Mouse (Mus musculus) MEL (cell line): ENCODE measurements around the gene Podxl.

Experiments
- CTCF ChIP-seq, 3 experiments: IDR thresholded peaks in 2 of 3; conservative IDR thresholded peaks in 1 of 3; 2 replicates each; pipeline ENCODE4 v1.5.1; 2011 to 2012; ENCODE audit warnings: low read length in 3 of 3, low read depth in 2 of 3, mild to moderate bottlenecking in 2 of 3, improper control_type of control experiment in 1 of 3, inconsistent platforms in 1 of 3, mixed read lengths in 1 of 3, moderate library complexity in 1 of 3; ENCODE audit not compliant: control insufficient read depth in 1 of 3, insufficient read depth in 1 of 3, poor library complexity in 1 of 3, severe bottlenecking in 1 of 3
- EP300 ChIP-seq, 2 experiments: IDR thresholded peaks; 2 replicates each; pipeline ENCODE4 v1.6.1; 2011; ENCODE audit warnings: improper control_type of control experiment in 2 of 2, low read length in 2 of 2, low read depth in 1 of 2, mild to moderate bottlenecking in 1 of 2
- GABPA ChIP-seq: IDR thresholded peaks from 2 replicates; pipeline ENCODE4 v1.6.1; 2012; ENCODE audit warnings: low read depth, mild to moderate bottlenecking, inconsistent platforms, low read length, improper control_type of control experiment, moderate library complexity
- MXI1 ChIP-seq: IDR thresholded peaks from 2 replicates; pipeline ENCODE4 v1.6.1; 2011; ENCODE audit warnings: mild to moderate bottlenecking, low read depth, low read length, improper control_type of control experiment
- NELFE ChIP-seq: IDR thresholded peaks from 2 replicates; pipeline ENCODE4 v1.6.1; 2011; ENCODE audit warnings: low read depth, low read length, improper control_type of control experiment
- NRF1 ChIP-seq: IDR thresholded peaks from 2 replicates; pipeline ENCODE4 v1.6.1; 2014; ENCODE audit warnings: low read depth, mild to moderate bottlenecking, inconsistent platforms, low read length, improper control_type of control experiment, moderate library complexity; ENCODE audit not compliant: poor library complexity, insufficient read depth, severe bottlenecking
- POLR2A ChIP-seq, 2 experiments: IDR thresholded peaks; 2 replicates each; pipeline ENCODE4 v1.6.1; 2011 to 2012; ENCODE audit warnings: low read length in 2 of 2, mild to moderate bottlenecking in 2 of 2, control low read depth in 1 of 2, improper control_type of control experiment in 1 of 2, low read depth in 1 of 2, moderate library complexity in 1 of 2; ENCODE audit not compliant: control insufficient read depth in 1 of 2, insufficient read depth in 1 of 2, poor library complexity in 1 of 2
- RCOR1 ChIP-seq: IDR thresholded peaks from 2 replicates; pipeline ENCODE4 v1.6.1; 2012; ENCODE audit warnings: low read depth, mild to moderate bottlenecking, inconsistent platforms, low read length, improper control_type of control experiment
- UBTF ChIP-seq: IDR thresholded peaks from 2 replicates; pipeline ENCODE4 v1.6.1; 2012; ENCODE audit warnings: low read depth, mild to moderate bottlenecking, inconsistent platforms, low read length, improper control_type of control experiment, moderate library complexity, borderline replicate concordance; ENCODE audit not compliant: insufficient read depth

DNA sequence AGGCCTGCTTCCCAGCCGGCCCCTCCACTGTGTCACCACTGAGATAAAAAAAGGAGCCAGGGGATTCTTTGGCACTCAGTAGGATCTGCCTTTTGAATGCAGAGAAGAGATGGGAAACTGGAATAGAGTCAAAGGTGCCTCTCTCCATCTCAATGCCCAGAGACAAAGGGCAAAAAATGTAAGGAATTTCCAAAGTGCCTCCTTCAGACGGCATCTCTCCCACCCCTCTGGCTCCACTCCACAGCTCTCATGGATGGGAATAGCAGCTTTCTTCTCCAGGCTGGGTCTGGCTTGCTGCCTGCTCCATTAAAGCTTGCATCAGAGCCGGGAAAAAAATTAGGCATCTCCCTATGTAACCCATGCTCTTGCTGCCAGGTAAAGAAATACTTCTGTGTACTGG is 37.4 kb upstream of the Podxl start:
- TF ChIP-seq CTCF (IDR thresholded peaks at IDR 0.05 in 2 of 3, conservative IDR thresholded peaks at IDR 0.05 in 1 of 3; ENCODE audit: control insufficient read depth in 1 of 3, insufficient read depth in 1 of 3, low read depth in 2 of 3, low read length in 3 of 3, poor library complexity in 1 of 3, severe bottlenecking in 1 of 3) (no peak), RCOR1 (no peak), MXI1 (no peak), UBTF (no peak), NELFE (no peak), GABPA (no peak), EP300 (IDR thresholded peaks at IDR 0.05; ENCODE audit: low read depth in 1 of 2, low read length in 2 of 2) (no peak), POLR2A (IDR thresholded peaks at IDR 0.05; ENCODE audit: control insufficient read depth in 1 of 2, insufficient read depth in 1 of 2, low read depth in 1 of 2, low read length in 2 of 2, poor library complexity in 1 of 2) (no peak), NRF1 (no peak)
